Mouse (Mus musculus) stomach, postnatal 0 days (tissue): ENCODE measurements around the gene Cebpz.

Experiments used
- CTCF ChIP-seq: IDR thresholded peaks from 2 replicates; pipeline ENCODE4 v1.5.1; 2016; ENCODE audit warnings: antibody characterized with exemption, low read depth, mild to moderate bottlenecking, moderate library complexity
- EP300 ChIP-seq: optimal IDR thresholded peaks from 2 replicates; pipeline ENCODE3; 2016; ENCODE audit warnings: antibody characterized with exemption

DNA sequence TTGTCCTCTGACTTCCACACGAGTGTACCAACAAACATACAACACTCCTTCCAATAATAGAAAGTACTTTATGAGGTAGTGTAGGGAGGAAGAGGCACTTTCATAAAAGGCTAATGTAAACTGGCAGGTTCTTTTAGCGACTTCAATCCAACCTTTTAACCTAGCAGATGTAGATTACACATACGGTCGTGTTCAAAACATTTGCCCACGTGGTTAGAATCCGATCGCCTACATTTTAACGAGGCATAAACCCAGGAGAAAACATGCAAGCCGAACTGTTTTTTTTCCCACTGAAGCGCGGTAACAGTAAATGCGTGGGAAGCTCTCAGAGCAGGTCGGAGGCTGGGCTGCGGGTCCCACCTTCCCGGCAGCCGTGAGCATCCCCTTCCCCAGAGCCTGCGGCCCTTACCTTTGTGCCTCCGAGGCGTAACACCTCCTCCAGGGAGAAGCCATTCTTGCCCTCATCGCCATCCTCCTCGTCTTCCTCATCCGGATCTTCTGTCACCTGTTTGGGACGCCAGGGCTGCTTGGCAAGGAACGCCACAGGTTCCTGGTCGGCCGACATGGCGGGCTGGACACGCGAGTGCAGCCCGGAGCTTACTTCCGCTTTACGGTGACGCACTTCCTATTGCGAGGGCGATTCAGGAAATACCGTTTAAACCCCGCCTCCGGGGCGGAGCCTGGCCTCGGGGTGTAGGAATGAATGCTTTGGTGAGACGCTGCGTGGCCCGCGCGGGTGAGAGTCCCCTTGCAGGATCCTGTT lies at the start of gene Cebpz, which contains the start of gene Ndufaf7:
- TF ChIP-seq CTCF (no peak), EP300 (no peak)
